Comparison of ENCODE assay signal across 13 mouse cellular contexts in genomic region chr3:131046412-131046811, GRCm38 (mm10).
A peak's percentile ranks its signal among the peaks of the same experiment; 100 is the strongest.
DNase-seq lines count a peak whose midpoint lies in the region; ATAC-seq and TF ChIP-seq lines count a peak whose summit lies in the region.
"Had no signal": no experiment of that assay in that cellular context is flagged by ENCODE, and none has a peak within 500 bp of the region (broad histone marks: within the 10 kb centered on the region; RNA-seq: fewer than 3 reads in every experiment).

No protein-coding gene starts in this region.

- 66% methylated on average over 5 of the region's 5 CpGs for WGBS in lung, postnatal 0 days
- WGBS in heart, embryonic 14.5 days = 63% methylated on average over 5 of the region's 5 CpGs

- no peak for TF ChIP-seq CTCF in lung, postnatal 0 days (IDR thresholded peaks at IDR 0.05)
- TF ChIP-seq CTCF in gastrocnemius, adult 2 months (IDR thresholded peaks at IDR 0.05) = no peak

- H3K9ac ChIP-seq in lung, postnatal 0 days (replicated peaks; ENCODE audit: low read depth) = no peak overlapping the region
- no peak overlapping the region for H3K9ac ChIP-seq in heart, embryonic 14.5 days (ENCODE audit: low read length)
- H3K9ac ChIP-seq: forebrain, embryonic 13.5 days; hindbrain, embryonic 14.5 days; neural tube, embryonic 13.5 days had no signal

- no peaks in the 10 kb centered on the region for H3K4me1 ChIP-seq in lung, postnatal 0 days (ENCODE audit: insufficient read depth, low read depth, low read length)
- H3K4me1 ChIP-seq in heart, embryonic 14.5 days (ENCODE audit: control insufficient read depth in 2 of 2, insufficient read depth in 2 of 2, low read length in 2 of 2) = peaks cover 3 to 9% of the 10 kb centered on the region in 2 experiments; a peak in 2 of 4 replicates
- H3K4me1 ChIP-seq: forebrain, embryonic 13.5 days; neural tube, embryonic 13.5 days had no signal

- peak; percentile 20 for DNase-seq in gastrocnemius, postnatal 10 days
- no peak for DNase-seq in gastrocnemius, postnatal 25 days
- DNase-seq in lung, postnatal 36 days = peak; percentile 7
- DNase-seq in lung, postnatal 0 days (ENCODE audit: low spot score) = no peak
- DNase-seq in kidney, postnatal 36 days = peak; percentile 47 to 73
- DNase-seq in frontal cortex, postnatal 14 days (ENCODE audit: low spot score in 2 of 2) = no peak
- DNase-seq in gastrocnemius, adult 2 months = no peak
- DNase-seq: embryo, embryonic 11 days; thymus, postnatal 36 days had no signal

- ATAC-seq in lung, postnatal 0 days = no peak
- ATAC-seq in heart, embryonic 14.5 days (ENCODE audit: insufficient number of reproducible peaks, insufficient read depth, low FRiP score, low read depth) = peak; percentile 54; the same call in 1 of the 2 replicates
- ATAC-seq: forebrain, embryonic 13.5 days had no signal

- H3K9me3 ChIP-seq in lung, postnatal 0 days (ENCODE audit: low read length) = no peaks in the 10 kb centered on the region
- H3K9me3 ChIP-seq in heart, embryonic 14.5 days (ENCODE audit: control insufficient read depth, low read length) = no peaks in the 10 kb centered on the region
- H3K9me3 ChIP-seq: forebrain, embryonic 13.5 days; neural tube, embryonic 13.5 days had no signal

- intact Hi-C loops in gastrocnemius, adult 2 months (cut with DNase I) = no loop called here

- H3K4me2 ChIP-seq in lung, postnatal 0 days (replicated peaks; ENCODE audit: low read depth, low read length) = no peak overlapping the region
- no peak overlapping the region for H3K4me2 ChIP-seq in heart, embryonic 14.5 days (ENCODE audit: low read length)
- H3K4me2 ChIP-seq: forebrain, embryonic 13.5 days; hindbrain, embryonic 14.5 days; neural tube, embryonic 13.5 days had no signal

- no peaks in the 10 kb centered on the region for H3K27me3 ChIP-seq in lung, postnatal 0 days (replicated peaks; ENCODE audit: insufficient read depth, low read length)
- no peaks in the 10 kb centered on the region for H3K27me3 ChIP-seq in heart, embryonic 14.5 days (ENCODE audit: control insufficient read depth, insufficient read depth, low read length)
- H3K27me3 ChIP-seq: forebrain, embryonic 13.5 days; neural tube, embryonic 13.5 days had no signal

- H3K36me3 ChIP-seq in lung, postnatal 0 days (ENCODE audit: insufficient read depth, low read length) = no peaks in the 10 kb centered on the region
- H3K36me3 ChIP-seq in heart, embryonic 14.5 days (ENCODE audit: control insufficient read depth, insufficient read depth, low read length) = no peaks in the 10 kb centered on the region
- H3K36me3 ChIP-seq: neural tube, embryonic 13.5 days had no signal

- no peak overlapping the region for H3K4me3 ChIP-seq in lung, postnatal 0 days (ENCODE audit: low read depth, low read length)
- H3K4me3 ChIP-seq in heart, embryonic 14.5 days (ENCODE audit: control insufficient read depth in 1 of 2, insufficient read depth in 1 of 2, low read depth in 1 of 2, low read length in 2 of 2) = no peak overlapping the region
- no peak overlapping the region for H3K4me3 ChIP-seq in gastrocnemius, adult 2 months
- H3K4me3 ChIP-seq: forebrain, embryonic 13.5 days; neural tube, embryonic 13.5 days had no signal

- no peak overlapping the region for H3K27ac ChIP-seq in lung, postnatal 0 days (ENCODE audit: low read length)
- no peak overlapping the region for H3K27ac ChIP-seq in heart, embryonic 14.5 days (replicated peaks in 1 of 2; ENCODE audit: control insufficient read depth in 1 of 2, insufficient read depth in 1 of 2, low read depth in 2 of 2, low read length in 2 of 2)
- no peak overlapping the region for H3K27ac ChIP-seq in gastrocnemius, adult 2 months
- H3K27ac ChIP-seq: forebrain, embryonic 13.5 days; hindbrain, embryonic 14.5 days; neural tube, embryonic 13.5 days had no signal

- TF ChIP-seq EP300 in lung, postnatal 0 days (IDR thresholded peaks at IDR 0.05) = no peak

Comparison
In these comparisons a context has a peak if more than half of its experiments do, and no peak if none do; other contexts are left out.
1. DNase-seq: peak in gastrocnemius, postnatal 10 days (single experiment), lung, postnatal 36 days (single experiment) and kidney, postnatal 36 days (2 of 2); none in gastrocnemius, postnatal 25 days (single experiment), lung, postnatal 0 days (single experiment), frontal cortex, postnatal 14 days (0 of 2) and gastrocnemius, adult 2 months (single experiment).